Mouse (Mus musculus) fat pad, adult 2 months (tissue): Measurements from ENCODE around the gene Hpf1.

Source experiments
- DNase-seq: peaks from one replicate; pipeline ENCODE4 v3.0.0-alpha.2; 2011; ENCODE audit warnings: low read depth, low spot score; ENCODE audit errors: extremely low read depth

Gene Hpf1

DNA sequence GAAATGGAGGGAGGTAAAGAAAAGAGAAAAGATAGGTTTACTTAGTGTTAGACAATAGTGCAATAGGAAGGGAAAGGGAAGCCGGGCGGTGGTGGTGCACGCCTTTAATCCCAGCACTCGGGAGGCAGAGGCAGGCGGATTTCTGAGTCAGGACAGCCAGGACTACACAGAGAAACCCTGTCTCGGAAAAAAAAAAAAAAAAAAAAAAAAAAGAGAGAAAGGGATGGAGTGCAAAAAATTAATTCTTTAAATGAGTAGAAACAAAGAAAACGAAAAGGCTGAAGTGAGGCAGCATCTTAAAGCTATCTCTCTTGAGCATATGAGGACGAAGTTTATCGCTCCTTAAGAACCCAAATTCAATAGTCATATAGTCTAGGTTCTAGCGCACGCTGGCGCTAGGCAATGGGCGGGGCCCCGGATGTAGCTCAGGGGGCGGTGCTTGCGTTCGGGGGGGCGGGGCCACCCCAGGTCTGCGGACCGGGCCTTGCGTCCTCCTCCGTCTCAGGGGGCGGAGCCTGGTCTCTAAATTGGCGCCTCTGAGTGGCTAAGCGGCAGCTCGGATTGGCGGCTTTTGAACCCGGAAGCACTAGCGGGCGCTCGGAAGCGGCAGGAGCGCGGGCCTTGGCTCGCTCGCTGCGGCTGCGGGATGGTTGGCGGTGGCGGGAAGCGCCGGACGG is at the start of gene Hpf1:
Gene Hpf1, plus strand, starts transcription at position 576 of the 677 bp plus-strand sequence.
- DNase-seq: peak; percentile 56

- DNase-seq: peak; percentile 64
Measured at GRCm38 (mm10) chr8:60842388-60842787, 47.8 kb upstream of the Hpf1 start.

DNA sequence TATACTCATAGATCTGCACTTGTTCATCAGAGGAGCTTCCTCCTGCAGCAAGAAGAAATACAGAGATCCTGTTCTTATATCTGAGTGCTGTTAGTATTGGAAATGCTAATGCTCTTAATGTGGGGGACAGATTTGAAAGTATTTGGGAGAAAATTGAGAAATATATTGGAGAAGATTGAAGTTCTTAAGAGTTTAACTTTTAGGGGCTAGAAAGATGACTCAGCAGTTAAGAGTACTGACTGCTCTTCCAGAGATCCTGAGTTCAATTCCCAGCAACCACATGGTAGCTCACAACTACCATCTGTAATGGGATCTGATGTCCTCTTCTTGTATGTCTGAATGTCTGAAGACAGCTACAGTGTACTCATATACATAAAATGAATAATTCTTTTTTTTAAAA is 32.7 kb upstream of the Hpf1 start:
- no peak for DNase-seq

DNA sequence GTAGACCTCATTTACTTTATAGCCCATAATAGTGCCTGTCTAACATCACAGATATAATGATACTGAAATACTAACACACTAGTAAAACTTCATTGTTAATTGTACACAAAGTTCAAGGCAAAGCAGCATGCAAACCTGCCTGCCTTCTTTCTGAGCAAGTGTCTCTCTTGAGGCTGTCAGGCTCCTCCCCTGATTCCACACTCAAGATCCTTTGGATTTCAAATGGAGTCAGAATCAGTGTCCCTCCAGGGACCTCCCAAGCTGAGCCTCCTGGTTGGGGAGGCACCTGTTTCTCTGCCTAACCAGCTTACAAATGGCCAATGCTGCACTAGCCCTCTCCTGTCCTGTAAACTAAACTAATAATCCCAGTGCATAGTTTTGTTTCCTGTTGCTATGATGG is 32.1 kb upstream of the Hpf1 start:
- no peak for DNase-seq

- DNase-seq: no peak
Measured at GRCm38 (mm10) chr8:60858911-60859476, 31.2 kb upstream of the Hpf1 start.

GRCm38 (mm10) chr8:60859605-60860004 is 30.6 kb upstream of the Hpf1 start:
- no peak for DNase-seq

DNA sequence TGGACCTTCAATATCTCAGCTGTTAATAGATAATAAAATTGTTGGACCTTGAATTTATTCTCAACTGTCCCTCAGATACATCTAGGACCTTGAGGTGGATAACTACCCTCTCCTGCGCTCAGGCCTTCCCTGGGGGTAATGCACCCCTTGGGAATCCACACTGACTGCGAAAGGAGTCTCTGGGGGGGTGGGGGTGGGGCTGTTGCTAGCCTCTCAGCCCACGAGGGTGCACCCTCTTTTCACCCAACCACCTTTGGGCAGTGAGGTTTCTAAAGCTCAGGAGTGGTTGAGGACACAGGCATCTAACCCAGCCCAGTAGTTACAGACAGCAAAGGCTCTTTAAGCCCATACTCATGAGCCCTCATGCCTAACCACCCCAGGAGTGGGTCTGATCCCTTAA is 29.5 kb upstream of the Hpf1 start:
- DNase-seq: no peak

DNA sequence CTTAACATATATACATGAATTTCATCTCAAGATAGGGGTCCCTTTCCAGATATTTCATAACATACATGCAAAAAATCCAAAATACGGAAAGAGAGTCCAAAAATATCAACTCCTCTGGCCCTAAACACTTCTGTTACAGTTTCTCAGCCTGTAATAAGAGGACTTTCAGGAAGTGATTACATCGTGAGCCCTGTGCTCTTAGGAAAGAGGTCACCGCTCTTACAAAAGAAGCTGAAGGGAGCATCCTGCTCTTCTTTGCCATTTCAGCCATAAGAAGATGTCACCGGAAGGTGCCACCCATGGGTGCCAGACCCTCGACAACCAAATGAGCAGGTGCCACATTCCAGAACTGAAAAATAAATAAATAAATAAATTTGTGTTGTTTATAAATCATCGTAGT is 28.4 kb upstream of the Hpf1 start:
- no peak for DNase-seq

DNA sequence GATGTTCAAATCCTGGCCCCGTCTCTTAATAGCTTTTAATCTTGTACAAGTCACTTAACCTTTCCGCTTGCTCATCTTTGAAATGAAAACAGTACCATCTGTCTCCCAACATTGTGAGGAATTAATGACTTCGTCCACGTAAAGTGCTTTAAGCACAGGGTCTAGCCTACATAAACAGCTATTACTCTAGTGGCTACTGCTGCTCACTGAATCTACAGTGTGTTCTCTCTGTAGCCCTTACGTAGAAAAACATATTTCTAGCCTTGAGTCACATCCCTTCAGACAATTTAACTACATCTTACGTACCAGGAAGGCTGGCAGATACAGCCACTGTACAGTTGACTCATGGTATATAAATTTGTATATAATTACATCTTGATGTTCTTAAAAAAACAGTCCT is 25.3 kb upstream of the Hpf1 start:
- DNase-seq: no peak

- DNase-seq: no peak
Measured at GRCm38 (mm10) chr8:60865504-60866114, 24.6 kb upstream of the Hpf1 start.

- DNase-seq: no peak
Measured at GRCm38 (mm10) chr8:60867468-60868115, 22.6 kb upstream of the Hpf1 start.

DNA sequence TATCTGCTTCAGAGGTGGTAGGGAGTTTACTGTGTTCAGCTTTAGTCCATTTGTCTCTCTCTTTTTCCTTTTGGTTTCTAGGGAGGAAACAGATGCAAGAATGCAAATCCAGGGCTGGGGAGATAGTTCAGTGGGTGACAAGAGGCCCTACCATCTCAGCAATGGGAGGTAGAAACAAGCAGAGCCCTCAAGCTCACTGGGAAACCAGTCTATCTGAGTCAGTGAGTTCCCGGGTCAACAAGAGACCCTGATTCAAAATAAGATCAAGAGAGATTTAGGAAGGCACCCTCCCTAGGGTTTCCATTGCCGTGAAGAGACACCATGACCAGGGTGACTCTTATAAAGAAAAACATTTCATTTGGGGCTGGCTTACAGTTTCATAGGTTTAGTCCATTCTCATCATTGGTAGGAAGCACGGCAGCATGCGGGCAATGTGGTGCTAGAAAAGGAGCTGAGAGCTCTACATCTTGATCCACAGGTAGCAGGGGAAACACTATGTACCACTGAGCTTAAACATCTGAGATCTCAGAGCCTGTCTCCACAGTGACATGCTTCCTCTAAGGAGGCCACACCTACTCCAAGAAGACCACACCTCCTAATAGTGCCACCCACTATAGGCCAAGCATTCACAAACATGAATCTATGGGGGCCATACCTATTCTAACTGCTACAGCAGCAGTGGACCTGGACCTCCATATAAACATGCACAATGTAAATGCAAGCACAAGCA is 21.8 kb upstream of the Hpf1 start:
- no peak for DNase-seq

DNA sequence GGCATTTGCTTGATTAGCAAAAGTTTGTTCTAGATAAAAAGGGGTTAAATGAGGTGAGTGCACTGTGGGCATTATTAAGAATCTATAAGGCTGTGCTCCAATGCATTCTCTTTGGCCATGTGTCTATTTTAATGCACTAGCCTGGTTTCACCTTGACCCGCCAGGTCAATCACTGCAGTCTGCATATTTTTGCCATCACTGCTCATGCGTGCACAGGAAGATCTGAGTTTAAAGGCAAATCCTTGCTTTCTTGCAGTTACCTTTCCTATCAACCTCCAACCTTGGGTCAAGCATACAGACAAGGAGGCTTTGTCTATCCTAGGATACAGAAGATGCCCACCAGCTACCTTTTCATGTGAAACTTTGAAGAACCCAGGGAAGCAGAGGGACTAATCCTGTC is 20.5 kb upstream of the Hpf1 start:
- DNase-seq: no peak

DNA sequence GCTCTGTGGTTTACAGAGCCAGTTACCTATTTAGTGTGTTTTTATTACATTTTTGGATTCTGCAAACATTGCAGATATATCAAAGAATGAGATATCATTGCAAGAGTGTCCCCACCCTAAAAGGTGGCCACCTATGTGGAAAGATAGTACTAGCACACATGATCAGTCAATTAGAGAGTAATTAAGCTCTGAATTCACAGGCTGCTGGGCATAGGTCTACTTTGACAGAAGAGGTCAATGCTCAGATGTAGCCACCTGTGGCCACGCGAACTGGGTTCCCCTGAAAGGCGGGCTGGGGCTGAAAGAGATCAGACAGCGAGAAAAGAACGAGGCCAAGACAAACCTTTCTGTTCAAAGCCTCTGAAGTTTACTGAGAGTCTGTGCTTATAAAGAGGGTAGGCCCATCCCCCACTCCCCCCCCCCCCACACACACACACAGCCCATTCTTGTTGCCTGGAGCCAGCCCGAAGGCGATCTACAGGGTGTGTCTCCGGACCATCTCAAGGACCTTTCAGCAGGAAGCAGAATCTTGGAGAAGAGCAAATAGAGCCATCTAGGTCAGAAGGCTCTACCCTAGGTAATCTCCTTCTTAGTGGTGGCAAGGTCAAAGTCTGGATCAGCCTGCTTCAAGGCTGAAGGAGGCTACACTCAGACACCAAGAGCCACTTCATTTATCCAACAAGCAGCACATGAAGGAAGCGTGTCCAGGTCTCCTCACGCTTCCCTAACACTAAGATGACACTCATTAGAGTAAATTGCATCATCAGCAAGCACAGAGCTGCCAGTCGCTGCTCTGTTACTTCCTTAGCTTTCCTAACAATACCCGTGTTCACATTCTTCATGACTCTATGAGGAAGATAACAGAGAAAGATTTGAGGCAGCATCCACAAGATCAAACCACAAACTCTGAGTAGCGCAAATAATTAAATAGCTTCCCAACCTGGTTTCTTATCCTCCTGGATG is 19.7 kb upstream of the Hpf1 start:
- DNase-seq: no peak

GRCm38 (mm10) chr8:60878617-60879016 is 11.6 kb upstream of the Hpf1 start:
- no peak for DNase-seq

DNA sequence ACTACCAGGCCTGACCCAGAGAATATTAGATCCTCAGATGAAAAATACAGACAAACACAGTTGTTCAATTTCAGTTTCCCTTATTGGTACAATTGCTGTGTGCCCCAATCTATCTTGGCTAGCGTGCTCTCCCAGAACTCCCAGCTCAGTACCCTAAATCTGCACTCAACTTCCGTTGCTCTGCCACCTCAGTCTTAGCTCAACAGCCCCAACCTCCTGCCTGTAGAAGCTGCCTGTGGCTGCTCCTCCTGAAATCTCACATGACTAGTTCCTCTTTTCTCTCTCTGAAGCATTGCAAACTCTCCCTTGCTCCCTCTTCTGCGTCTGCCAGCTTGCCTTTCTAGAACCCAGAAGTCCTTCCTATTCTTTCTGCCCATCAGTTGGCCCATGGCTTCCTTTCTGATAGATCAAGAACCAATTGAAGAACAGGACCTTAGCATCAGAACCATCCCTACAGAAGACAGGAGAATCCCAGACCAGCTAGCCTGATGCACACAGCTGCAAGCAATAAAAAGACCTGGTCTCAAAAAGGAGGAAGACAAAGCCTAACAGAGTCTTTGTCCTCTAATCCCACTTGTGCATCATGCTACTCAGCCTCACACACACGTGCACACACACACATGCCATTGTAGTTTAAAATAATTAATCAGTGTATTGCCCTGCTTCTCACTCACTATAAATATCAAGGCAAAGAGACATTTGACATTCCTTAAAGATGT is 6.6 kb upstream of the Hpf1 start:
- DNase-seq: no peak

- peak; percentile 66 for DNase-seq
Measured at GRCm38 (mm10) chr8:60886736-60887135, 3.5 kb upstream of the Hpf1 start.

GRCm38 (mm10) chr8:60889131-60889842 is 931 bp upstream of the Hpf1 start:
- DNase-seq: no peak

DNA sequence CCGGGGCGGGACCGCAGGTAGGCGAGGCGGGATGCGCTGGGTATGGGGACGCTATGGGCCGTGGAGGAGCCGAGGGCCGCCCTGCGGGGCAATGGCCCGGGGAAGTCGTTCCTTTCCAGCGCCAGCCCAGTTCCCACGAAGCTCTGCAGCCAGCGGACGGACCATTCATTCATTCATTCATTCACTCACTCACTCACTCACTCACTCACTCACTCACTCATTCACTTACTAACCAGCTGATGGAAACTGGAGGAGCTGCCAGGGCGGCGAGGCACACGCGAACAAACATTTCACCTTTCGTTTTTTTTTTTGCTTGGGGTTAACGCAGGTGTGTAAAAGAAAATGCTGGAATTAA is 279 bp downstream of the Hpf1 start:
- no peak for DNase-seq
